Mouse (Mus musculus): Measurements from ENCODE around the gene Gtf2e1.

Gene Gtf2e1

GRCm38 (mm10) chr16:37539611-37540580 lies at the start of gene Gtf2e1, which contains the start of gene Rabl3:
Gene Gtf2e1, minus strand, starts transcription at chr16:37539789.
Gene Rabl3, plus strand, starts transcription at chr16:37539885.
- DNase-seq (ENCODE audit: low spot score), result peak; percentile 99

- DNase-seq (ENCODE audit: low spot score), result no peak
Measured at GRCm38 (mm10) chr16:37585129-37585563, 45.6 kb upstream of the Gtf2e1 start.

- peak; percentile 86 for DNase-seq (ENCODE audit: low spot score)
Measured at GRCm38 (mm10) chr16:37584218-37585035, 44.8 kb upstream of the Gtf2e1 start.

GRCm38 (mm10) chr16:37583801-37584200 lies 44.2 kb upstream of the Gtf2e1 start:
- no peak for DNase-seq (ENCODE audit: low spot score)

- no peak for DNase-seq (ENCODE audit: low spot score)
Measured at GRCm38 (mm10) chr16:37583306-37583705, 43.7 kb upstream of the Gtf2e1 start.

GRCm38 (mm10) chr16:37581901-37582300 lies 42.3 kb upstream of the Gtf2e1 start:
- DNase-seq (ENCODE audit: low spot score), result no peak

GRCm38 (mm10) chr16:37580651-37581050 lies 41.1 kb upstream of the Gtf2e1 start:
- no peak for DNase-seq (ENCODE audit: low spot score)

GRCm38 (mm10) chr16:37579994-37580393 lies 40.4 kb upstream of the Gtf2e1 start, which contains the start of gene Hgd:
Gene Hgd, plus strand, starts transcription at chr16:37580153.
- no peak for DNase-seq (ENCODE audit: low spot score)

GRCm38 (mm10) chr16:37579591-37579990 lies 40.0 kb upstream of the Gtf2e1 start:
- DNase-seq (ENCODE audit: low spot score), result no peak

- no peak for DNase-seq (ENCODE audit: low spot score)
Measured at GRCm38 (mm10) chr16:37575325-37575724, 35.7 kb upstream of the Gtf2e1 start.

GRCm38 (mm10) chr16:37573061-37573460 lies 33.5 kb upstream of the Gtf2e1 start:
- no peak for DNase-seq (ENCODE audit: low spot score)

GRCm38 (mm10) chr16:37572117-37572754 lies 32.6 kb upstream of the Gtf2e1 start:
- no peak for DNase-seq (ENCODE audit: low spot score)

- no peak for DNase-seq (ENCODE audit: low spot score)
Measured at GRCm38 (mm10) chr16:37571554-37571953, 32.0 kb upstream of the Gtf2e1 start.

GRCm38 (mm10) chr16:37567113-37568050 lies 27.8 kb upstream of the Gtf2e1 start:
- no peak for DNase-seq (ENCODE audit: low spot score)

GRCm38 (mm10) chr16:37566107-37566506 lies 26.5 kb upstream of the Gtf2e1 start:
- no peak for DNase-seq (ENCODE audit: low spot score)

- no peak for DNase-seq (ENCODE audit: low spot score)
Measured at GRCm38 (mm10) chr16:37565117-37565516, 25.5 kb upstream of the Gtf2e1 start.

- DNase-seq (ENCODE audit: low spot score), result no peak
Measured at GRCm38 (mm10) chr16:37562961-37563360, 23.4 kb upstream of the Gtf2e1 start.

- DNase-seq (ENCODE audit: low spot score), result no peak
Measured at GRCm38 (mm10) chr16:37562414-37562813, 22.8 kb upstream of the Gtf2e1 start.

GRCm38 (mm10) chr16:37552824-37553223 lies 13.2 kb upstream of the Gtf2e1 start:
- no peak for DNase-seq (ENCODE audit: low spot score)

GRCm38 (mm10) chr16:37550981-37551380 lies 11.4 kb upstream of the Gtf2e1 start:
- no peak for DNase-seq (ENCODE audit: low spot score)

- DNase-seq (ENCODE audit: low spot score), result no peak
Measured at GRCm38 (mm10) chr16:37550266-37550665, 10.7 kb upstream of the Gtf2e1 start.
